Mouse (Mus musculus) ES-E14 (cell line): Measurements from ENCODE around the gene Six3. TPM values are rescaled to one million over a fixed set of nuclear protein-coding genes. Genes with fewer than 3 reads are reported as not detected.

Source experiments
- DNase-seq: peaks from one replicate; pipeline ENCODE4 v3.0.0-alpha.2; 2013; ENCODE audit warnings: low read depth, low spot score
- H3K27ac ChIP-seq: 2 replicates; pipeline ENCODE4 v1.5.1; 2012; ENCODE audit warnings: low read depth, mild to moderate bottlenecking, low read length, moderate library complexity, mixed read lengths; ENCODE audit not compliant: poor library complexity, insufficient read depth, severe bottlenecking
- H3K36me3 ChIP-seq: 2 replicates; pipeline ENCODE4 v1.6.1; 2012; ENCODE audit warnings: mild to moderate bottlenecking, low read length, moderate library complexity, mixed read lengths; ENCODE audit not compliant: control insufficient read depth, poor library complexity, insufficient read depth, severe bottlenecking
- H3K4me1 ChIP-seq, 2 experiments: fragments of 150-350 bp in 1 of 2; sonication (generic) in 1 of 2; 2 replicates each; pipeline ENCODE4 v1.6.1; 2012; ENCODE audit warnings: low read length in 2 of 2, mild to moderate bottlenecking in 1 of 2, mixed read lengths in 1 of 2; ENCODE audit not compliant: control insufficient read depth in 2 of 2, insufficient read depth in 2 of 2, poor library complexity in 1 of 2
- H3K4me3 ChIP-seq, 2 experiments: fragments of 150-350 bp in 1 of 2; sonication (generic) in 1 of 2; 2 replicates each; pipeline ENCODE4 v1.5.1; 2012; ENCODE audit warnings: low read length in 2 of 2, low read depth in 1 of 2, mild to moderate bottlenecking in 1 of 2, mixed read lengths in 1 of 2; ENCODE audit not compliant: insufficient read depth in 1 of 2, poor library complexity in 1 of 2, severe bottlenecking in 1 of 2
- H3K9ac ChIP-seq: 2 replicates; pipeline ENCODE4 v1.6.1; 2012; ENCODE audit warnings: low read depth, mild to moderate bottlenecking, low read length, mixed read lengths; ENCODE audit not compliant: poor library complexity, insufficient read depth, severe bottlenecking
- H3K9me3 ChIP-seq: fragments of 150-350 bp; sonication (generic); 2 replicates; pipeline ENCODE4 v1.6.1; 2012; ENCODE audit warnings: low read depth, mild to moderate bottlenecking, low read length; ENCODE audit not compliant: control insufficient read depth, insufficient read depth
- CHD2 ChIP-seq: IDR thresholded peaks from 2 replicates; pipeline ENCODE4 v1.6.1; 2014; ENCODE audit warnings: mild to moderate bottlenecking, low read depth, low read length, inconsistent platforms
- HCFC1 ChIP-seq: IDR thresholded peaks from 2 replicates; pipeline ENCODE4 v1.6.1; 2012; ENCODE audit warnings: low read length, inconsistent platforms, borderline replicate concordance; ENCODE audit not compliant: insufficient read depth
- MAFK ChIP-seq: IDR thresholded peaks from 2 replicates; pipeline ENCODE4 v1.6.1; 2014; ENCODE audit warnings: mild to moderate bottlenecking, low read depth, low read length, inconsistent platforms; ENCODE audit not compliant: insufficient read depth
- ZC3H11A ChIP-seq: IDR thresholded peaks from 2 replicates; pipeline ENCODE4 v1.6.1; 2012; ENCODE audit warnings: low read depth, mild to moderate bottlenecking, inconsistent platforms, low read length, borderline replicate concordance
- ZNF384 ChIP-seq: IDR thresholded peaks from 2 replicates; pipeline ENCODE4 v1.6.1; 2012; ENCODE audit warnings: low read depth, low read length, inconsistent platforms
- in situ Hi-C, 2 experiments: fragments of 600-800 bp; cut with MboI; formaldehyde crosslinking; loops; one replicate each; pipeline ENCODE4 v1.15.1; 2025; ENCODE audit warnings: low sequenced_read_pairs in 2 of 2, inconsistent platforms in 1 of 2; ENCODE audit not compliant: unreplicated experiment in 2 of 2
- total RNA-seq: library from RNA; depleted of rRNA; stranded (reverse); fragments of 300-350 nt; gene quantifications from 2 replicates; pipeline ENCODE4 v1.2.3, GENCODE M21; 2012; rRNA removed

The Six3 gene
- total RNA-seq = 0.11 TPM in 1 of 2 replicates, not detected in the other

GRCm38 (mm10) chr17:85613266-85613860 lies at the start of gene Six3:
Gene Six3 (plus strand): TSS chr17:85613608.
- H3K4me1 ChIP-seq = peaks cover 0 to 10% of the 10 kb centered on the region in 2 experiments; a peak in 2 of 4 replicates
- no peak within 1 kb of the TSS for H3K9ac ChIP-seq
- no peak within 1 kb of the TSS for H3K27ac ChIP-seq
- no peaks in the 10 kb centered on the region for H3K9me3 ChIP-seq
- no peak for DNase-seq
- TF ChIP-seq CHD2 (no peak), ZC3H11A (no peak), MAFK (no peak), ZNF384 (no peak), HCFC1 (no peak)
- in situ Hi-C loops = loop anchor here in 1 of 2 experiments (5.0 kb wide), 1 partner anchor 74 kb away; the partner anchor contains the start of gene Six2
- H3K36me3 ChIP-seq = no peaks in the 10 kb centered on the region
- peak within 1 kb of the TSS; percentile 9 to 25; a peak in 3 of 4 replicates for H3K4me3 ChIP-seq

- DNase-seq = no peak
- in situ Hi-C loops = no loop called here
- Histone ChIP-seq H3K4me3 (no peak overlapping the region), H3K27ac (no peak overlapping the region), H3K4me1 (peaks cover 0 to 1% of the 10 kb centered on the region in 2 experiments; a peak in 1 of 4 replicates), H3K9ac (no peak overlapping the region), H3K36me3 (no peaks in the 10 kb centered on the region), H3K9me3 (no peaks in the 10 kb centered on the region)
- TF ChIP-seq HCFC1 (no peak), CHD2 (no peak), ZC3H11A (no peak), MAFK (no peak), ZNF384 (no peak)
These were observed 49.3 kb upstream of the Six3 start for GRCm38 (mm10) chr17:85564107-85564506.

GRCm38 (mm10) chr17:85574023-85574422 lies 39.4 kb upstream of the Six3 start:
- TF ChIP-seq ZNF384 (no peak), HCFC1 (no peak), ZC3H11A (no peak), MAFK (no peak), CHD2 (no peak)
- Histone ChIP-seq H3K9me3 (no peaks in the 10 kb centered on the region), H3K4me3 (no peak overlapping the region), H3K4me1 (no peaks in the 10 kb centered on the region; a peak in 1 of 4 replicates), H3K27ac (no peak overlapping the region), H3K36me3 (no peaks in the 10 kb centered on the region), H3K9ac (no peak overlapping the region)
- DNase-seq = no peak
- in situ Hi-C loops = no loop called here

- Histone ChIP-seq H3K9me3 (no peaks in the 10 kb centered on the region), H3K9ac (no peak overlapping the region), H3K36me3 (no peaks in the 10 kb centered on the region), H3K4me1 (no peaks in the 10 kb centered on the region), H3K4me3 (no peak overlapping the region), H3K27ac (no peak overlapping the region)
- no peak for TF ChIP-seq ZNF384
- no peak for TF ChIP-seq ZC3H11A
- TF ChIP-seq MAFK = no peak
- TF ChIP-seq HCFC1 = no peak
- no peak for TF ChIP-seq CHD2
- DNase-seq = no peak
- in situ Hi-C loops = no loop called here
These were observed 35.1 kb upstream of the Six3 start for GRCm38 (mm10) chr17:85578290-85578689.

GRCm38 (mm10) chr17:85579350-85579749 lies 34.1 kb upstream of the Six3 start:
- Histone ChIP-seq H3K27ac (no peak overlapping the region), H3K4me1 (no peaks in the 10 kb centered on the region), H3K36me3 (no peaks in the 10 kb centered on the region), H3K9me3 (no peaks in the 10 kb centered on the region), H3K9ac (no peak overlapping the region), H3K4me3 (no peak overlapping the region)
- TF ChIP-seq ZNF384 (no peak), HCFC1 (no peak), CHD2 (no peak), ZC3H11A (no peak), MAFK (no peak)
- DNase-seq = no peak
- in situ Hi-C loops = no loop called here
